Comparison of ENCODE assay signal across 31 mouse cellular contexts in the genomic region with DNA sequence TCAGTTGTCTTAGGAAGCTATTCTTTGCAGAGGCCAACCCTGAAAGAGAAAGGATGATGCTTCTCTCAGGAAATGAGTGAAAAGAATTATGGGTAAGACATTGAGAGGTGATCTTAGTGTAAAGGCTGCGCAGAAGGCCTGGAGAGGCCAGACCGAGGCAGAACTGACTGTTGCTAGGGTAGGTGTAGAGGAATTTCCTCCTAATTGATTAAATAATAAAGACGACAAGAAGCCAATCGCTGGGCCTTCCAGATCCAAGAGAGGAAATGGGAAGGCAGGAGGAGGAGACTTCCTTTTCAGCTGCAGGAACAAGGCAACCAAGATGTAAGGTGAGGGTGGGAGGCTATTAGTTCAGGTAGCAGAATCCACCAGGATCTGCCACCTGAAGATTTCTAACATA. TPM values are rescaled to one million over a fixed set of nuclear protein-coding genes. Genes with fewer than 3 reads are reported as not detected.
"Had no signal": no experiment of that assay in that cellular context is flagged by ENCODE, and none has a peak within 500 bp of the region (broad histone marks: within the 10 kb centered on the region; RNA-seq: fewer than 3 reads in every experiment).

No protein-coding gene starts in this region.

- ATAC-seq: hindbrain, embryonic 16.5 days; intestine, embryonic 16.5 days; liver, embryonic 12.5 days had no signal

- DNase-seq: gastrocnemius, adult 2 months; gastrocnemius, postnatal 10 days; gastrocnemius, postnatal 25 days; heart, adult 18-20 months; heart, postnatal 10 days; heart, postnatal 4 days; kidney, adult 11 months; kidney, adult 2 months; kidney, adult 9 months; kidney, postnatal 14 days; kidney, postnatal 36 days; layer of hippocampus, adult 9-11 months; layer of hippocampus, postnatal 36 days had no signal

- H3K27ac ChIP-seq: gastrocnemius, adult 2 months; heart, embryonic 10.5 days; hindbrain, embryonic 10.5 days; hindbrain, embryonic 12.5 days; hindbrain, embryonic 14.5 days; kidney, embryonic 15.5 days; kidney, postnatal 0 days; limb, embryonic 13.5 days; limb, embryonic 15.5 days; liver, embryonic 12.5 days; liver, embryonic 14.5 days had no signal

- H3K4me3 ChIP-seq: gastrocnemius, adult 2 months; heart, embryonic 10.5 days; heart, embryonic 12.5 days; hindbrain, embryonic 10.5 days; hindbrain, embryonic 12.5 days; kidney, embryonic 15.5 days; limb, embryonic 13.5 days; limb, embryonic 15.5 days; liver, embryonic 12.5 days had no signal

RNA-seq across cellular contexts. Expression of a gene that starts 45.9 kb away (rescaled TPM):
- total RNA-seq: gastrocnemius, adult 2 months; gastrocnemius, postnatal 25 days; granulocyte monocyte progenitor cell, adult 5-6 weeks; heart, adult 18-20 months; heart, adult 8-10 months; heart, postnatal 25 days; liver, adult 2 months had no signal
- polyA plus RNA-seq: large intestine, adult 2 months had no signal
